Mouse (Mus musculus): ENCODE results near the gene Reep3.
A peak's percentile ranks its signal among the peaks of the same experiment; 100 is the strongest.
"Not testable (repeated sequence)": the region's sequence is repeated elsewhere in the genome, so short reads cannot be mapped to it uniquely, and the experiment has no call there.

The Reep3 gene

DNA sequence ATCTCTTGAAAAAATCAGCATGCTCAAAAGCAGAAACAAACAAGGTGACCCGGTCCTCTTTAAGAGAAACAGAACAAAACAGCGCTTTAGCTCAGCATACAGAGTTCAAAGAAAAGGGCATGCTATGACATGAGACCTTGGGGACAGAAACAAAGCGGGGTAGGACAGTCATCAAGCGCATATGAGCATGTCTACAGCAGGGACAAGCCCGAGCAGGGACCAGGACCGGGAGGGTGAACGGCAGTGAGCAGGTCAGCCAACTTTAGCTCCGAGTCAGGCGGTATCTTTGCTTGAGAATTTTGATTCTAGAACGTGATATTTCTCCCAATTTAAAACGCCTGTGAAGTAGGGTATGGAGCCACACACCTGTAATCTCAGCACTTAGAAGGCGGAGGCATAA, 86.2 kb downstream of the Reep3 start:
- no peak for DNase-seq

DNA sequence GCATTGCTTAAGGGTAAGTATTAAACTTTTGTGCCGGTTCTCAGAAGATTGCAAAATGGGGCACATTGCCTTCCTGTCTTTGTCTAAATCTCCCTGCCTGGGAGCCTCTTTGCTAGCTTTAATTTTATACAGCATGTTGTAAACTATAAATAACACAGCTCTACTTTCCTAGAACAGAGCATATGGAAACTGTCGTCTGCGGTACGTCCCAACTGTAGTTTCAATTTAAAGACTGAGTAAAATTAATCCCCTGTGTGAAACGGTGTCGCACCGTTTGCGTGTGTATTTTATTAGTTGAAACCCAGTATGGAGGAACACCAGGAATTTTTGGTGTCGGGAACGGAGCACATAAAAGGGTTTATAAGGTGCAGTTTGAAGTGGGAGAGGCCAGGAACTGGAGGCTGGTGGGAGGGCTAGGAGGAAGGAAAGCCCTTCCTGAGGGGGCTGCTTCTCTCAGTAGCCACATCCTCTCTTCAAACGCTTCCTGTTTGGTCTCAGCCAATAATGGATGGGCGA, 92.2 kb downstream of the Reep3 start:
- DNase-seq = no peak

DNA sequence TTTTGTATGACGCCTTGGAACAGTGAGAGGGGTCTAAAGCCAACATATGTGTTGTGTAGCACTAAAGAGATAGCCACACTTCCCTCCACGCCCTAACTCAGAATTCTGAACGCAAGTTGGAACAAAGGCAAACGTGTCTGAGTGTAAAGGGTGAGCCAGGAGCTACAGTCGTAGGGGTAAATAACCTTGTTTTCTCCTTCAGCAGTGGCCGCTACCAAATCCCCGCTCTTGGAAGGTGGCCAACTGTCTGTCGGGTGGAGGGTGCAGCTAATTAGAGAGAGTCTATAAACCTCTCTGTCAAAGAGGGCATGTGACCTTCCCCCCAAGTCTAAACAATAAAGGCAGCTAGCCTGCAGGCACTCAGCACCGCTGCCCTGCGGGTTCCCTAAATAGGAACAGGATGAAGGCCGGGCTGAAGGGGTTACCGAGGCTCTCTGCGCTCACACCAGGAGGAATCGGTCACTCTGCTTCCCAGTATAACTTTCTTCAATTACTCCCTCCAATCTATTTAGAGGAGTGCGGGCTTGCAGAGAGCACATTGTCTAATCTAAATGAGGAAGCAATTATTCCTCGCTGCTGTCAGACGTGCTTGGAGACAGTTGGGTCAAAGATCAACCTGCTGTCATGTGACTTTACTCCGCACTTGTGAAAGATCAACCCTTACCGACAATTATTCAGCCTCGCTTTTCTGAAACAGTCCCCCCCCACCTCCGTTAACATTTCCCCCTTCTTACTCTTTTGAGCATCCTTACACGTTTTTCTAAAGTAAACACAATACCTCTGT, 92.8 kb downstream of the Reep3 start:
- peak; percentile 52 to 59 for DNase-seq

DNA sequence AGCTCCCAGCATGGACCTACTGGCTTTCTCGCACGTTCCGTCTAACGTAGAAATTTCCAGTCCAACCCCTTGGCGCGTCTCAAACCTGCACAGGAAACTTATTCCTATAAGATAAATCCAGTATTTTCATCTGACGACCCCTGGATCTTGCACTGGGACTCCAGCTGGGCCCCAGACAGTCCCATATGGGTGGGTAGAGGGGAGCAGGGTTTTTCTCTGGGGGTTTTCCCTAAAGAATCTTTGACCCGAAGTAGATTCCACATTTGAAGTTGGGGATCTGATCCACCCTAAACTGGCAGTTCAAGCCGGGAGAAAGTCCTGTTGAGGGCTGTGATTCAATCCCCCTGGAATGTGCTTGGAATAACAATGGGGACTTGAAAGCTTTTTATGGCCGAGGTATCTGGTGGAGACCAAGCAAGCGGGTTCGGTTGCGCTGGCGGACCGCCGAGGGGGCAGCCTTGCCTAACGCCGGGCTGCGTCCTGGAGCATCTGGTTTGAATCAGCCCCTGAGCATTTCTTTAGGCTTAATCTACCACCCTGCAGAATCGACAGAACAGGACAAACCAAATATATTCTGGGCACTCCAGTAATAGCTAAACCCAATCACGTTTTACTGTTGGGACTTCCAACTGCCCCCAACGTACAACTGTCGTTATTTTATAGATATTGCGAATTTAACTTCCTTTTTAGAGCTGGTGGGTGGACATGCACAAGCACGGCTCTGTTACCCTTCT, 93.6 kb downstream of the Reep3 start:
- peak; percentile 43 to 44 for DNase-seq

DNA sequence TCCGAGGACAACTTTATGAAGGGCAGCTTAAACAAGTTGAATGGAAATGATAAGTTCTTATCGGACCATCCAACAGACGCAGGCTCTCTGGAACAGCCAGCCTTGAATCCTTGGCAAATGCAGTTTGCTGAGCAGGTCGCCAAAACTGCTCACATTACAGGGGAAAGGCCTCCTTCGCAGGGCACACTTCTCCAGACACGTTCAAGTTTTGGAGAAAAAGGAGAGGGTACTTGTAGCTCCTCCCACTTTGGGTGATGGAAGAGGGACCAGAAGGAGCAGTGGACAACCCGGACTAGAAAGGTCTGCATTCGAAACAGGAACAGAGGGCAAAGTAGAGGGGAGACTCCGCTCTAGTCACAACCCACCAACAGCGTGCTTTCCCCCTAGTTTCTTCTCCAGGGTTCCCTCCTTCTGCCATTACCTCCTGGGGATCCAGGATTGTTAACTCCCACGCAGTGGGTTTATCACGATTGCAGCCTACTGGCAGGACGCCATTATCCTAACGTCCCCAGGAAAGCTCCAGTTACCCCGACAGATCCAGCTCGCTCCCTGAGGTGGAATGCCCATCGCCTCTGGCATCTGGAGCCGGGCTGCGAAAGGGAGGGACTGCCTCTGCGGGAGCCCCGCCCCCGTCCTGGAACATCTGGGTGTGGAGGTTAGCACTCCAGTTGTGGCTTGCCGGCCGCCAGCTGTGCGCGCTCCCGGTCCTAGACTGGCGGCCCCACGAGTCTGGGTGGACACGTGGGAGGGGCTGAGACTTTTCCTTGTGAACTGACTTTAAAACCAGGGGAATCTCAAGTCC, 94.3 kb downstream of the Reep3 start:
- peak; percentile 30 to 48 for DNase-seq

DNA sequence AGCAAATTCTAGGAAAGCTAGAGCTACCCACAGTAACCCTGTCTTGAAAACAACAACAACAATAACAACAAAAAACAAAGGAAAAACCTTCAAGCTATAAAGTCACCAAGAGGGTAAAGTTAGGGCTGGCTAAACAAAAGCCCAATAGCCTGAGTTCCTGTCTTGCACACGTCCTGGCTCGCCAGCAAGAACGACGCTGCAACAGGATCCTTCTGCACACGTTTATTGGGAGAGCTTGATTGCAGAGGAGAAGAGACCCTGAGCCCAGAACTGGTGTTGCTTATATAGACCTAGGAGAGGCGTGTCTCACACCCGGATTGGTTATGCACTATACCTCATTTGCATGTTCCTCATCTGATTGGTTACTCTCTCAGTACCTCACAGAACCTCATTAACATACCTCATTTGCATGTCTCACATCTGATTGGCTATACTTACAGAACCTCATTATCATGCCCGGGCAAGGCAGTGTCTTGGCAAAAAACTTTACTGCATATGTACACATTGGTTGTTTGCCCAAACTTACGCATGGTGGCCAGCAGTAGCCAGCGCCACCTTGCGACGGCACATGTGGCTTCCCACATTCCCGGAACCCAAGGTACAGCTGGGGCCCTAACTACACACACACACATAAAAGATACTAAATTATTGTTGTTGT, 95.7 kb downstream of the Reep3 start:
- DNase-seq = not testable (repeated sequence)

DNA sequence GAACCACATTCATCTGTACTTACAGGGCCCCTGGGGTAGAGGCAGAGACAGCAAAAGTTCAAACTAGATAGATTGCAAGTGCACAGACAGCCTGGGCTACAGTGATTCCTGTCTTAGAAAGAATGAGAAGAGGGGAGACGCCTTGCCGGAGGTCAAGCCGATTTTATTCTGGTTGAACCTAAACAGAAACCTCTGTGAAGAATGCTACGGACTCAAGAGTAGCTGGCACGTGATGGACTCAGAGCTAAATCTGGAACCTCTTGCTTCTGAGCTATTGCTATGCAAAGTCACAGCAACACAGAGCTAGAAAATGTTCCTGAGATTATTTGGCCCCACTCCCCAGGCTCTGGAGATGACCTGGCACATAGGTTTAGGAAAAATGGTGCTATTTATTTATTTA, 96.6 kb downstream of the Reep3 start:
- no peak for DNase-seq

DNA sequence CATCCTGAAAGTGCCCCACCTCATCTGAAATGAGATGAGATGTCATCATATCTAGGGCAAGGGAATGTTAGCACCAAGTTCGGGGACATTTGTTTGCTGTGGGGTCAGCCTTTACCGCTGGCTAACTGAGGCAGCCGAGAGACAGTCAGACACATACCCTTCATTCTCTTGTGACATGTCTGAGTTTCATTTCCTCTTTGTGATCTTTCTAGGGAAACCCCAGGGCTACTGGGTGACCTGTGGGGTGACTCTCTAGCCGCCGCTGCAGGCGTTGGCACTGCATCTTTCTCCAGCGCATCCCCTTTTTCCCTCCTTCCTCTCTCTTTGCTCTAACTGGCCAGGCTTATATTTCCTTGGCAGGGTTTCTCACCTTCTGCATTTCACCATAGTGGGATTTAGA, 98.0 kb downstream of the Reep3 start:
- no peak for DNase-seq

DNA sequence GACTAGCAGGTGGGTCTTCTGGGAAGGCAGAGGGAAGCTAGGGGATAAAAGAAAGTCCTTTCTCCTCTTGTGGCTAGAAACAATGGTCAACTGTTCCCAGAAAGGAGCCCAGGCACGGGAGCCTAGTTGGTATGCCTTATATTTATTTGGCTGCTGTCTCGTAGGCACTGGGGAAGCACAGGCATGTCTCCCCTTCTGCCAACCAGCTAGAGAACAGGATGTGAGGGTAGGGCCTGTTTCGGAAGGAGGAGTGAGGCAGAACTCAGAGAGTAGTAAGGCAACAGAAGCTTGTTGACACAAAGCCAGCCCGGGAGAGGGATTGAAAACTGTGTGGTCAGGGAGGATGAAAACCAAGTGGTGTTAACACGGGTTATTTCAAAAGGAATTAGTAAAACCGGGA, 101.6 kb downstream of the Reep3 start:
- no peak for DNase-seq

DNA sequence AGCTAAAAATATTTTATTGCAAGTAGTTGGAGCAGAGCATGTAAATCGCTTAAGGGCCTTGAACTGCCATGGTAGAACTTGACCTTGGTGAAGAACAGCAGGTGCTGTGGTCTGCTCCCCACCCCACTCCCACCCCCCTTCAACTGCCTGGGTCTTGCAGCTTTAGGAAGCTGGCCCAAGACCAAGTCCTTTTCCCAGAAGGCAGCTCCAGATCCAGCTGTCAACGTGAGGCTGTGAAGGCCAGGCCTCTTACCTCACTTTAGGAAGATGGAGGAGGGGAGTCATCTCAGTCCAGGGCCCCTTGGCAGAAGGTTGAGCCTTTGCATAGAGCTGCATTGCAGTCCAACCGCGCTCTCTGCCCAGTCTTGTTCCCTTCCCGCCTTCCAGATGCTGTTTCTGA, 102.3 kb downstream of the Reep3 start:
- no peak for DNase-seq

DNA sequence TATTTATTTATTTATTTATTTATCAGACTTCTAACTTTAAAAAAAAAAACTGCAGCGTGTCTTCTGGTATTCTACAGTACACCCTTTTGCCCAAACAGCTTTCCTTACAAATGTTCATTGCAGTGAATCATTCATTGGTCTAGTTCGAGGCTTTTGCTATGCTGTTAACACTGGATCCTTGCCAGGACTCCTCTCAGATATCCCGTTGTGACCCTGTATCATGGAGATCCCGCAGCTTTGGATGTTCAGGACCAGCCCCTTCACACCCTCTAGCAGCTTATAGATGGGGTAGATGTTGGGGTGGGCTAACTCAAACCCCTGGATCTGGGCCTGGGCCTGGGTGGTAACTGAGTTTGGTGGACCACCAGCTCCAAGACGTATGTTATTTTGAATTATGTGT, 104.2 kb downstream of the Reep3 start:
- DNase-seq = no peak

DNA sequence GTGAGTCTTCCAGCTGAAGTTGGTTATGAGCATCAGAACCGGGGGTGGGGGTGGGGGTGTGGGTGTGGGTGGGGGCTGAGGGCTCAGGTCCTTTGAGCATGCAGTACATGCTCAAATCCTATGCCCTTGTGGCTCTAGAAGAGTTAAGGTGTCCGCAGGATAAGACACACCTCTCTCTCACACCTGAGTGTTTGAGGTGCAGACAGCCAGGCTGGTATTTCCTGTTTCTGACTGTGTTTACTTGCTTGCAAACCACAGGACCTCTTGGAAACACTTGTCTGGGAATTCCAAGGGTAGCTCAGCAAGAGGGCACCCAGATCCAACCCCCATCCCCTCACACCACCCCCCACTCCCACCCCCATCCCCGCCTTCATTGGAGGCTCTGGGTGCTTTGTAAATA, 106.2 kb downstream of the Reep3 start:
- DNase-seq = no peak

DNA sequence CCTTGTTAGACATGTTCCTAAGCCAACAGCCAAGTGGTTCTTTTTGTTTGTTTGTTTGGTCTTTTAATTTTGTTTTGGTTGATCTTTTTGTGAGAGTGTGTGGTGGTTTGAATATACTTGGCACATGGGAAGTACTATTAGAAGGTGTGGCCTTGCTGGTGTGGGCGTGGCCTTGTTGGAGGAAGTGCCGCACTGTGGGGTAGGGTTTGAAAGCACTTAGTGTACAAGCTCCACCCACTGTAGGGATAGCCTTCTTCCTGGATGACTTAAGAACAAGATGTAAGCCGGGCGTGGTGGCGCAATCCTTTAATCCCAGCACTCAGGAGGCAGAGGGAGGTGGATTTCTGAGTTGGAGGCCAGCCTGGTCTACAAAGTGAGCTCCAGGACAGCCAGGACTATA, 113.7 kb downstream of the Reep3 start:
- DNase-seq = no peak

DNA sequence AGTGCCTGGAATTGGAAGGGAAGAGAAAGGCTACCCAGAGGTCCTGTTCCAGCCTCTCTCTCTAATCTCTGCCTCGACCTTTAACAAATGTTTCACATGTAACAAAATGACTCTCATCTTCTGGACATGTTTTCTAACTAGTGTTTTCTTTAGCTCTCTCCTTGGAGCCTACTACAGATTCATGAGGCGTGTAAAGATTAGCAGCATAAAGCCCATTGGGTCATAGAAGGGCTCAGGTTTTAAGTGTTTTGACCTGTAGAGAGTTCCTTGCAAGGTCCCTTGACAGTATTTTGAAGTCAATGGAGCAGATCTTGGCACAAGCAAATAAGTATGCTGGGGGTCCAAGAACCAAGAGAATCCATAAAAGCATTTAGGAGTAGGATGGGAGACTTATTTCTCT, 118.5 kb downstream of the Reep3 start:
- no peak for DNase-seq

DNA sequence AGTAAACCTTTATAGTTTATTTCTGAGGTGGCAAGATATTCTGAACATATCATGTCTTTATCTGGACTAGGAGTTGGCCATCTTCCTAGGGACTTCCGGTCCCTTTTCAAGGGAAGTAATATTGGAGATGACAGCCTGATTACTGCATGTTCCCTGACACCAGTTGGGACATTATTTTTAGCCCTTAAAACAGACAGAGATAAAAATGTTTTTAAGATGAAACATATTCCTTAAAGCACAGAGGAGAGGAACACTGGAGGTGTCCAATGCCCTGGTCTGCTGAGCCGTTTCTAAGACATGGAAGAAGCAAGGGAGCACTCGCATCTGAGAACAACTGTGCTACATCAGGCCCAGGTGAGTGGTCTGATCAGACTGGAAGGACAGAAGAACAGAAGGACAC, 119.7 kb downstream of the Reep3 start:
- no peak for DNase-seq

DNA sequence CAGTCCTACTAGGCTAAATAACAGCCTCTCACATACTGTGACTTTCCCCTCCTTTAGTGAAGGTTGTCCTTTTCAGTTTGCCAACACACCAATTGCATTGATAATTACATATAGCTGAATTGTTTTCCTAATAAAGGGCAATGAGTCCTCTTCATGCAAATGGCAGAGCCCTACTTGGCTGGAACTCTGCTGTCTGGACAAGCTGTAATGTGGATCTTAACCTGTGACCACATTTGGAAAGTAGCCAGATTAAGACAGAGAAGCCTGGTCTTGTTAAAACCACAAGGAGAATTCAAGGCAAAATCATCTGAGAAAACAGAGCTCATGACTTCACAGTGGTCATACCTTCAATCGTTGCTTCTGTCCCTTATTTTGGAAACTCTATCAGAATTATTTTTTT, 121.3 kb downstream of the Reep3 start:
- no peak for DNase-seq

DNA sequence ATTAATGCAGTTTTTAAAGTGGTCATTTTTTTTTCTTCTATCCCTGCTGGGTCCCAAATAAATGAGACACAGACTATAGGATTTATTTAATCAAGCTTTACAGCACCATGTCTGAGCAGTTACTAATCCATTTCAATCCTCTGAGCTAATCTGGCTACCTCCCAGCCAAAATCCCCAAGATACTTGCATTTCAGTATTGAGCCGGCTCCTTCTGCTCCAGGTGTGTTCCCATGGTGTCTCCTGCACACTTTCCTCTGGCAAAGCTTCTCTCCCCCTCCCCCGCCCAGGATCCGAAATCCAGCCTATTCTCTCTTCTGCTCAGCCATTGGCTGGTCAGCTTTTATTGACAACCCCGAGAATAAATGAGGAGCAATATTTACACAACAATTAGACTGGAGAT, 122.3 kb downstream of the Reep3 start:
- DNase-seq = no peak

DNA sequence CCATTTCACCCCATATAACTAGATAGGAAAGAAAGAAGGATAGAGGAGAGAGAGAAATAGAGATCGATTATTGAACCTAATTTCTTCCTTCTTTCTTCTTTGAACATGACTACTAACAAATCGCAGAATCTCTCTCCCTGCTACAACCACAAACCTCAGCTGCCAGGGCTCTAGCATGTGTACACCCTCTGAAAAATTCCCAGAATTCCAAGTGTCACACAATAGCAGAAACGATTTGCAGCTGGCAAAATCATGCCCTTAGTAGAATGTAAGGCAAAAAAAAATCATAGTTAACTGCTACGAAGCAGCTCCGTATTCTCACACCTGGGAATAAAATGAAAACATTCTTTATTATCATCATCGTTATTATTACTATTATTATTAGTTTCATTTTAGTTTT, 122.9 kb downstream of the Reep3 start:
- no peak for DNase-seq

DNA sequence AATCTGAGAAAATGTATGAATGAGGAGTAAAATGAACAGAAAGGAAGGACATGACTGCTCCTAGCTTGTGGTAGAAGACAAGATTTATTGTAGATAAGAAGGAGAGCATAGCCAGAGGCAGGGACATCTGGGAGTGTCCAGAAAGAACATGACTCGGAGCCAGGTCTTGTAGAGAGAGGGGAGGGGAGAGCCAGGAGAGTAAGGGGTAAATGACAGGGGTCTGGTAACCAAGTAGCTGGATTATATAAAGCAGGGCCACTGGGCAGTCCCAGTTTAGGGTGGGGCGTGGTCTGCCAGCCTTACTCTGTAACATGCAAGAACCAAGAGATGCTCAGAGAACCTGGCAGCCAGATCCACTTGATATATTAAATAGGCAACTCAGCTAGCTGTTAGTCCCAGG, 123.5 kb downstream of the Reep3 start:
- no peak for DNase-seq

DNA sequence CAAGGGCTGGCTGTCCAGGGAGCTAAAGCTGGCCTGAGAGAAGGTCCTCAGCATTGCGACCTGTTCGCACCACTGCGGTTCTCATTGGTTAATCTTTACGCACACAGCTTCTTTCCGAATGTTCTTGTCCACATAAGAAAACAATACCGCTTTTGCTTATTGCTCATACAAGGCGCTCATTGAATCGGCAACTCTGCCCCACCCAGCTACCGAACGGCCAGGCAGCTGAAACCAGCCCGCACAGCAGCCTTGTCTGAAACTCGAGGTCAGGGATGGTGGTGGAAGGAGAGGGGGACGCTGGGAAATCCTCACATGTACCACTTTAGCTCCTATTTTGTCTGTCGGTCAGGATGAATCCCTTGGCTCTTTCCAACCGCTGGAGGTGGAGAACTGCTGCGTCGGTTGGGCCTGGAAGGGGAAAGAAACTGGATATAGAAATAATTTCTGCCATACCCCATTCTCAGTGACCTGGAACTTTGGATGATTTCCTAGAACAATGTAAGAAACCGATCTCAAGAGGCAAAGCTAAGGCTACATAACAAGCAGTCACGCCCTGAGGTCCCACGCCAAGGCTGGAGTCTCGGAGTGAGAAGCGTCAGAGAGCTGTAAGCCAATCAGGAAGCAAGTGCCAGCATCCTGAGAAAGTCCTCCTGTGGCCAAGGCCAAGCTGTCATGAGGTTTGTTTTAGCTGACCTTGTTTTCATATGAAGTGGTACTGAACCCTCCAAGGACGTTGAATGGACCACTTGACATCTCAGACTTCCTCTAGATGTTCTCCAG, 126.2 kb downstream of the Reep3 start:
- no peak for DNase-seq

DNA sequence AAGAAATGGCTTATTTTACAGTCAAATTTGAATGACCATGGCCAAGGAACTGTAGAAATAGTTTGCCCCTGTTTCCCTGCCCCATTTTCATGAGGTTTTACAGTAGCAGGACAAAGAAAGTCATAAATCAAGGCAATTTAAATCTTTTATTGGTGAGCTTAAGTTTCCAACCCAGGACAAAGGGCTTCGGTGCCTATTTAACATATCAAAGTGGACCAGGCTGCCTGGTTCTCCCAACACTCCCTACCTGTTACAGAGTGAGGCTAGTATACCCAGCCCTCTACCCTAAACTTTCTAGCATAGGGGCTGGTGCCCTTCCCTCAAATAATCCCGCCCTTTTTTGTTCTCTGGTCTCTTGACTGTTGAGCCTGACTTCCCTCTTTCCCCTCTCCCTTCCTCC, 127.2 kb downstream of the Reep3 start:
- DNase-seq = no peak

DNA sequence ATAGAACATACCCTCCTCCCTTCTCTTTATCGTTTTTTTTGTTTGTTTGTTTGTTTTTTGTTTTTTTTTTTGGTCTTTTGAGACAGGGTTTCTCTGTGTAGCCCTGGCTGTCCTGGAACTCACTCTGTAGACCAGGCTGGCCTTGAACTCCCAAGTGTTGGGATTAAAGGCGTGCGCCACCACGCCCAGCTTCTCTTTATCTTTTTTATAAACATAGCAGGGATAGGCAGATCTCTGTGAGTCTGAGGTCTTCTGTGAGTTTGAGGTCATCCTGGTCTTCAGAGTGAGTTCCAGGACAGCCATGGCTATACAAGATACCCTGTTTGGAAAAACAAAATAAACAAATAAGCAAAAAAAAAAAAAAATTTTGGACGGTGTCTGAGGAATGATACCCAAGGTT, 127.7 kb downstream of the Reep3 start:
- no peak for DNase-seq
